Mouse (Mus musculus) left cerebral cortex, adult 9 months (tissue): ENCODE data around the gene Map4k5.

Experiments used
- DNase-seq, 2 experiments: peaks; one replicate each; pipeline ENCODE4 v3.0.0; 2022; ENCODE audit warnings: low spot score in 2 of 2

The Map4k5 gene

GRCm38 (mm10) chr12:69756015-69756414, 137.0 kb downstream of the Map4k5 start:
- no peak for DNase-seq

- no peak for DNase-seq
These were observed 139.1 kb downstream of the Map4k5 start for GRCm38 (mm10) chr12:69753936-69754335.
